Mouse (Mus musculus): ENCODE results near the gene Gm49339. TPM values are rescaled to one million over a fixed set of nuclear protein-coding genes. Genes with fewer than 3 reads are reported as not detected.
"Not testable (repeated sequence)": the region's sequence is repeated elsewhere in the genome, so short reads cannot be mapped to it uniquely, and the experiment has no call there.

The Gm49339 gene
- total and polyA plus RNA-seq, 2 experiments from 2014 or later: 1.6 to 1.7 TPM

- ATAC-seq (ENCODE audit: insufficient read depth, low read depth): no peak
- DNase-seq (ENCODE audit: low spot score): no peak
- no peaks in the 10 kb centered on the region for H3K9me3 ChIP-seq (replicated peaks; ENCODE audit: control insufficient read depth, low read length)
- no peak overlapping the region for H3K4me3 ChIP-seq (ENCODE audit: low read depth, low read length)
- no peak overlapping the region for H3K4me2 ChIP-seq (ENCODE audit: low read depth, low read length)
- no peak for TF ChIP-seq CTCF (IDR thresholded peaks at IDR 0.05; ENCODE audit: low read depth)
- no peak for TF ChIP-seq EP300 (IDR thresholded peaks at IDR 0.05; ENCODE audit: low read depth)
- no peak overlapping the region for H3K27ac ChIP-seq (ENCODE audit: low read depth)
- no peak overlapping the region for H3K9ac ChIP-seq (replicated peaks; ENCODE audit: low read depth, low read length)
- H3K36me3 ChIP-seq (replicated peaks; ENCODE audit: control insufficient read depth, insufficient read depth, low read length): no peaks in the 10 kb centered on the region
- H3K27me3 ChIP-seq (ENCODE audit: control insufficient read depth, insufficient read depth, low read length): no peaks in the 10 kb centered on the region
- 81% methylated on average over 1 of the region's 1 CpGs for WGBS
- H3K4me1 ChIP-seq (ENCODE audit: control insufficient read depth, insufficient read depth): no peaks in the 10 kb centered on the region
Observed at GRCm38 (mm10) chr10:51455762-51456161, 24.6 kb upstream of the Gm49339 start.

GRCm38 (mm10) chr10:51456369-51456768 lies 24.0 kb upstream of the Gm49339 start:
- 51% methylated on average over 4 of the region's 4 CpGs for WGBS
- no peaks in the 10 kb centered on the region for H3K27me3 ChIP-seq (ENCODE audit: control insufficient read depth, insufficient read depth, low read length)
- no peak overlapping the region for H3K4me3 ChIP-seq (ENCODE audit: low read depth, low read length)
- H3K27ac ChIP-seq (ENCODE audit: low read depth): no peak overlapping the region
- H3K4me1 ChIP-seq (ENCODE audit: control insufficient read depth, insufficient read depth): no peaks in the 10 kb centered on the region
- H3K9me3 ChIP-seq (replicated peaks; ENCODE audit: control insufficient read depth, low read length): no peaks in the 10 kb centered on the region
- H3K9ac ChIP-seq (replicated peaks; ENCODE audit: low read depth, low read length): no peak overlapping the region
- no peaks in the 10 kb centered on the region for H3K36me3 ChIP-seq (replicated peaks; ENCODE audit: control insufficient read depth, insufficient read depth, low read length)
- DNase-seq (ENCODE audit: low spot score) (no peak), ATAC-seq (ENCODE audit: insufficient read depth, low read depth) (no peak)
- TF ChIP-seq EP300 (IDR thresholded peaks at IDR 0.05; ENCODE audit: low read depth) (no peak), CTCF (IDR thresholded peaks at IDR 0.05; ENCODE audit: low read depth) (no peak)
- no peak overlapping the region for H3K4me2 ChIP-seq (ENCODE audit: low read depth, low read length)

- not testable (repeated sequence) for H3K4me3 ChIP-seq (ENCODE audit: low read depth, low read length); H3K4me1 ChIP-seq (ENCODE audit: control insufficient read depth, insufficient read depth); H3K27ac ChIP-seq (ENCODE audit: low read depth); H3K36me3 ChIP-seq (replicated peaks; ENCODE audit: control insufficient read depth, insufficient read depth, low read length); H3K4me2 ChIP-seq (ENCODE audit: low read depth, low read length); H3K9me3 ChIP-seq (replicated peaks; ENCODE audit: control insufficient read depth, low read length); H3K9ac ChIP-seq (replicated peaks; ENCODE audit: low read depth, low read length); H3K27me3 ChIP-seq (ENCODE audit: control insufficient read depth, insufficient read depth, low read length); DNase-seq (ENCODE audit: low spot score); ATAC-seq (ENCODE audit: insufficient read depth, low read depth)
- 63% methylated on average over 4 of the region's 4 CpGs for WGBS
Observed at GRCm38 (mm10) chr10:51463800-51464199, 16.6 kb upstream of the Gm49339 start.

GRCm38 (mm10) chr10:51490691-51491090 lies 10.3 kb downstream of the Gm49339 start, which contains the start of gene Lilrb4a:
Lilrb4a (plus strand) TSS chr10:51490956.
- not testable (repeated sequence) for ATAC-seq (ENCODE audit: insufficient read depth, low read depth)

GRCm38 (mm10) chr10:51520021-51520420 lies 39.6 kb downstream of the Gm49339 start:
- Histone ChIP-seq H3K9me3 (replicated peaks; ENCODE audit: control insufficient read depth, low read length) (no peaks in the 10 kb centered on the region), H3K27me3 (ENCODE audit: control insufficient read depth, insufficient read depth, low read length) (no peaks in the 10 kb centered on the region), H3K4me2 (ENCODE audit: low read depth, low read length) (no peak overlapping the region), H3K4me3 (ENCODE audit: low read depth, low read length) (no peak overlapping the region), H3K27ac (ENCODE audit: low read depth) (no peak overlapping the region), H3K4me1 (ENCODE audit: control insufficient read depth, insufficient read depth) (no peaks in the 10 kb centered on the region), H3K36me3 (replicated peaks; ENCODE audit: control insufficient read depth, insufficient read depth, low read length) (no peaks in the 10 kb centered on the region), H3K9ac (replicated peaks; ENCODE audit: low read depth, low read length) (no peak overlapping the region)
- TF ChIP-seq CTCF (IDR thresholded peaks at IDR 0.05; ENCODE audit: low read depth): no peak
- DNase-seq (ENCODE audit: low spot score): no peak
- no peak for ATAC-seq (ENCODE audit: insufficient read depth, low read depth)

More at GRCm38 (mm10) chr10:51490691-51491090, 10.3 kb downstream of the Gm49339 start, which contains the start of gene Lilrb4a:
- not testable (repeated sequence) for H3K27me3 ChIP-seq (ENCODE audit: control insufficient read depth, insufficient read depth, low read length); H3K9ac ChIP-seq (replicated peaks; ENCODE audit: low read depth, low read length); H3K4me2 ChIP-seq (ENCODE audit: low read depth, low read length); H3K4me3 ChIP-seq (ENCODE audit: low read depth, low read length); DNase-seq (ENCODE audit: low spot score); H3K27ac ChIP-seq (ENCODE audit: low read depth); H3K36me3 ChIP-seq (replicated peaks; ENCODE audit: control insufficient read depth, insufficient read depth, low read length); H3K9me3 ChIP-seq (replicated peaks; ENCODE audit: control insufficient read depth, low read length); H3K4me1 ChIP-seq (ENCODE audit: control insufficient read depth, insufficient read depth)
- WGBS: no CpG with 5 or more reads among the region's 2 CpGs

GRCm38 (mm10) chr10:51521453-51521852 lies 41.0 kb downstream of the Gm49339 start:
- H3K4me3 ChIP-seq (ENCODE audit: low read depth, low read length): no peak overlapping the region
- DNase-seq (ENCODE audit: low spot score) (no peak), ATAC-seq (ENCODE audit: insufficient read depth, low read depth) (no peak)
- H3K27ac ChIP-seq (ENCODE audit: low read depth): no peak overlapping the region
- no peaks in the 10 kb centered on the region for H3K27me3 ChIP-seq (ENCODE audit: control insufficient read depth, insufficient read depth, low read length)
- H3K9ac ChIP-seq (replicated peaks; ENCODE audit: low read depth, low read length): no peak overlapping the region
- H3K4me2 ChIP-seq (ENCODE audit: low read depth, low read length): no peak overlapping the region
- no peaks in the 10 kb centered on the region for H3K36me3 ChIP-seq (replicated peaks; ENCODE audit: control insufficient read depth, insufficient read depth, low read length)
- no peaks in the 10 kb centered on the region for H3K9me3 ChIP-seq (replicated peaks; ENCODE audit: control insufficient read depth, low read length)
- no peaks in the 10 kb centered on the region for H3K4me1 ChIP-seq (ENCODE audit: control insufficient read depth, insufficient read depth)
- TF ChIP-seq CTCF (IDR thresholded peaks at IDR 0.05; ENCODE audit: low read depth) (no peak), EP300 (IDR thresholded peaks at IDR 0.05; ENCODE audit: low read depth) (no peak)
